Mouse (Mus musculus) megakaryocyte, embryonic 14.5 days (primary cell): ENCODE results near the gene Efhd2.

Source experiments
- FLI1 ChIP-seq: IDR thresholded peaks from 2 replicates; pipeline ENCODE4 v1.6.1; 2012; ENCODE audit warnings: low read length, inconsistent platforms, mixed read lengths
- GATA1 ChIP-seq: IDR thresholded peaks from 3 replicates; pipeline ENCODE4 v1.6.1; 2012; ENCODE audit warnings: mixed read lengths, low read length, inconsistent platforms, borderline replicate concordance

DNA sequence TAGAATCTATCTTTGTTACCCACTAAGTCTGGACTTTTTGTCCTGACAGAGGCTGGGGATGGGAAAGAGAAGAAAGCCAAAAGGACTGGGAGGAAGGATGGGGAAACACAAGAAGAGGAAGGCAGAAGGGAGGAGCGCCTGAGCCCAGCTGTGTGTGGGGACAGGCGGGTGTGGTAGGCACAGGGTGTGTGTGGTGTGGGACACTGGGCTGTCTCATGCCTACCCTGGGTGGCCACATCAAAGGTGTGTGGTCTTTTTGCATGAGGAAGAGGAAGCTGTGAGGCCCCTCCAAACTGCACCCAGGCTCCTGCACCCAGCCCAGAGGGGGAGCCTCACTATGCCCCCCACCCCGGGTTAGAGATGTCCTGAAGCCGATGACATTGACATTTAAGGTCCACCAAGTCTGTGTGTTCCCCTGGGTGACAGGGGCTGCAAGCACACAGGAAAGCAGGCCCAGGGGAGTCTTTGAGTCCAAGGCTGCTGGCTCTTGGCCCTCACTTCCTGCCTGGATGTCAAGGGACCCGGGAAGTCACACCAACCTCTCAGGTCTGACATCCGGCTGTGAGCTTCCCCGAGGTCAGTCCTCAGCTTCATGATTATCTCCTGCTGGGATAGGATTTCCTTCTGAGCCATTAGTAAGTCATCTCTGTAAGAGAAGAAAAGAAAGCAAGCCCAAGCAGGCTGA is 43.2 kb upstream of the Efhd2 start:
- TF ChIP-seq GATA1 (no peak), FLI1 (no peak)
